Mouse (Mus musculus): Measurements from ENCODE around the gene Sox13.

Gene Sox13

DNA sequence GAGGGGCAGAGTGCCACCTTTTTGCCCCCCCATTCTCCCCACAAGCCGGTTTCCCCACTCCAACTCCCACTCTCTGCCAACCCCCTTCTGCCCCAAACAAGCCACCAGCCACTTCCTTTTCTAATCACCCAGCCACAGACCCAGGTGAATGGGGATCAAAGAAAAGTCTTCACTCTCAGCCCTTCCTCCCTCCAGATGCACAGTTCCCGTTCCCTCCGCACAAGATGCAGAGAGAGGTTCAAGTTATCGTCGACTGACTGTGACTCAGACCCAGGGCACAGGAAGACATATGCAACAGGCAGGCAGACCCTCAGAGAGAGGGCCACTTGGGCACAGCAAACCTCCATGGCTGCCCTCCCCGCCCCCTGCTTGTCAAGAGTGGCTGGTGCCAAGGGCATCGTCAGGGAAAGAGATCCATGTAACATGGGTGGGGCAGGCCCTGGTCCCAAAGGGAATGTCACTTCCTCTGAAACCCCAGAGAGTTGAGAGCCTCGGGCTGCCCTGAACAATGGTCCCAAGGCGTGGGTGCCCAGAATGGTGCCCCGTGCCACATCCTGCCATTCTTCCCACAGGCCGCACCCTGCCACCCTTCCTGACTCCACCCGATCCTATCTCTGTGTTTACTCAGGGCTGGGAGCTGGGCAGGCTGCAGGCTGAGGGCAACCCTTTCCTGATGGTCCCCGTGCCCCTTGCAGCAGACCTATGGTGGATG, 24.0 kb downstream of the Sox13 start:
- no peak for DNase-seq (ENCODE audit: low read depth, low spot score)

DNA sequence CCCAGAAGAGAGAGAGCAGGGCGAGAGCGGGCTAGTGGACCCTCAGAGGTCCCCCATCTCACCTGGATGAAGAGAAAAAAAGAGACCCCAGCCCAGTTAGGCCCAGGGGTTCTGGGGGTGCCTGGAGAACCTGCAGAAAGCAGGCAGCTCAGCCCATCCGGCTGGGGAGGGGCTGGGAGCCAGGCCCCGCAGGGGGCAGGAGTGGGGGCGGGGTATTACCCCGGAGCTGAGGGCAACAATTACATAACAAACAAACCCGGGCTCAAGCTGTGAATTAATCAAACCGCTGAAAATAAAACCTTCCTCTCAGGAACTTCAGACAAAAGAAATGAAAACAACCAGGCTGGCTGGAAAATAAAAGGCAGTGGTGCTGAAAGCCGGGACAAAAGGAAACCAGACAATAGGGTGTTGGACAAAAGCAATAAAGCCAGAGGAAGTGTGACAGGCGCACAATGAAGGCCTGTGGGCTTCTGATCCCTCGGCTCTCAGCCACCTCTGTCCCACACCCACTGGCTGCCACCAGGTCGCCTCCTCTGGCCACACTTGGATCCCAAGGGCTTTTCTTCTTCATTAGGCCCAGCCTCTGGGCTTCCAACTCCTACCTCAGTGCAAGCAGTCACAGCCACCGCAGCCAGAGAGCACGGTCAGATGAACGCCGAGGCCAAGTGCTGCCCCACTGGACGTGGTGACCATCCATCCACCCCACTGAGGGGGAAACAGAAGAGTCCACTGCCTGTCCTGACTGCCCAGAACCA, 26.5 kb downstream of the Sox13 start:
- DNase-seq (ENCODE audit: low read depth, low spot score), result no peak

DNA sequence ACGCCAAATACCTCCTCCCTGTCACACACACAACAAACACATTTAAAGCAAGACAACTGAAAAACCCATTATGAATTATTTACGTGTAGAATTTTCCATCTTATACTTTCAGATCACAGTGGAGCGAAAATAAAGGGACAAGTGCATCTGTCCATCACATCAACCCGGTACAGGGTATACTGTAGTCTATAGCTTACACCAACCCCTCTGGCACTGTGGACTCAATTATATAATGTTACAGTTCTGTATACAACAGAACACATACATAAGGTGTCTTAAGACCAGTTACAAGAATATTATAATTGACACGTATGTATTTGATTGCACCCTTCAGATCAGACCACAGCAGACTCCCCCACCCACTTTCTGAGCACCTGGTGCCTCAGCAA, 27.1 kb downstream of the Sox13 start:
- no peak for DNase-seq (ENCODE audit: low read depth, low spot score)

DNA sequence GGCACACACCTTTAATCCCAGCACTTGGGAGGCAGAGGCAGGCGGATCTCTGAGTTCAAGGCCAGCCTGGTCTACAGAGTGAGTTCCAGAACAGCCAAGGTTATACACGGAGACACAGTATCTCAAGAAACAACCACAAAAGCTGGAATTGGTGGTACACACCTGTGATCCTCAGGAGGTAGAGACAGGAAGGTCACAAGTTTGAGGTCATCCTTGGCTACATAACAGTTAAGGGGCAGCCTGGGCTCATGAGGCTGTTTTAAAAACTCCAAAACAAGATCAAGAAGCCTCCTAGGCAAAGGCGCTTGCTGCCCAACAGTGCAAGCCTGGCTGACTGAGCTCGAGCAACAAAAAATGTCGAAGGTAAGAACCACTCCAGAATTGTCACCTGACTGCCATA, 27.5 kb downstream of the Sox13 start:
- DNase-seq (ENCODE audit: low read depth, low spot score), result no peak

DNA sequence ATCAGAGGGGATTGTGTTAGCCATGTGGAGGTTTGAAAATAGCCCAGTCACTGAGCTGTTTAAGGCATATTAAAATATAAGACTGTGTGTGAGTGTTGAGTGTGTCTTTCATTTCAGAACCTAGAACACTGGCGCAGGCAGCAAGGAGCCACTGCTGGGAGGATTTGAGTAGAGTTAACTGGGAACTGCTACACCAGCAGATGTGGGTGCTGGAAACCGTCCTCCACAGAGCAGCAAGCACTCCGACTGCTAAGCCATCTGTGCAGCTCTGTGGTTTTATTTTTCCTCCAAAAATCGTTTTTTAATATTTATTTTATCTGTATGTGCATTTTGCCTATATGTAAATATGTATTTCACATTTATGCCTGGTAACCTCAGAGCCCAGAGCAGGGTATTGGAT, 29.5 kb downstream of the Sox13 start:
- DNase-seq (ENCODE audit: low read depth, low spot score), result no peak

DNA sequence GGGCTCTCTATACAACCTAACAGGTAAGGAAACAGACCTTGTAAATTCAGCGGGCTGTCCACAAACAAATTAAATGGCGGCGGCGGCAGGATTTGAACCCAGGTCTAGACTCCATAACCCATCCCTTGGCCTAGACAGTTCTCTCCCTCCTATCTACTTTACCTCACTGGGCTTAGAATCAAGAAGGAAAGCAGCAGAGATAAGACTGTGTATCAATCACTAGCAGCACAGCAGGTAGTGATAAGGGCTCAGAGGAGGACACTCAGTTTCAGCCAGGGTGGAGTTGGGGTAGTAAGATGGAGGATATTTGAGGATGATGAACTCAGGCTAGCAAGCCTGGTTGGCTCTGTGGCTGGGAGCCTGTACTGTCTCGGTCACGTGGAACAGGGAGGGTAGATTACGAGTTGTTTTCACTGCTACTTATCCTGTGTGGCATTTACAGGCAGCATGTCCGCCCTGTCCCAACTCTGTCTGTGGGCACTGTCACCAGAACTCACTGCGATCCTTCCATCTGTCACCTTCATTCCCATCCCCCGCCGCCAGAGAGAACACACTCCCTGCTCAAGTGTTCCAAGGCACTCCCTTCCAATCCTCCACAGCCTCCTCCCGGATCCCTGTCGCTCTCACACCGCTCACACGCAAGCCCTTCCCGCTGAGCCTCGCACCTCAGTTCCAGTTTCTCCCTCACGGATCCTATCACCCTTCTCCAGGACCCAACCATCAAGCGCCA, 36.5 kb downstream of the Sox13 start:
- DNase-seq (ENCODE audit: low read depth, low spot score), result no peak

DNA sequence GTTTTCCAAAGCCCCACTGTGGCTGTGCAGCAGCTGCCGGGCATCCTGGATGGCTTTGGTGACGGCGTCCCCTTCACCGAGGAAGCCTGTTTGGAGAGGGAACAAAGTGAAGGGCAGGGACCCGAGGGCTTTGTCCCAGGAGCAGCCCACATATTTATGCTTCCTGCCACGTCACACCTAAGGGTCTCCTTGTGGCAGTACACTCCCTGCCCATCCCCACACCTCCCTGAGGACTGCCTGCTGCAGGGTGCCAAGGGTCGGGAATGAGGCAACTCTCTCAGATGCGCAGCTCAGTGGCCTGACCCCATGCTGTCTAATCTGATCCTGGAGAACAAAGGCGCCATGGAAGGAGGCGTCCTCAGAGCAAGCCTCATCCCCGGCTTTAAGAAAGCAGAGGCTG, 38.0 kb downstream of the Sox13 start:
- DNase-seq (ENCODE audit: low read depth, low spot score), result no peak

DNA sequence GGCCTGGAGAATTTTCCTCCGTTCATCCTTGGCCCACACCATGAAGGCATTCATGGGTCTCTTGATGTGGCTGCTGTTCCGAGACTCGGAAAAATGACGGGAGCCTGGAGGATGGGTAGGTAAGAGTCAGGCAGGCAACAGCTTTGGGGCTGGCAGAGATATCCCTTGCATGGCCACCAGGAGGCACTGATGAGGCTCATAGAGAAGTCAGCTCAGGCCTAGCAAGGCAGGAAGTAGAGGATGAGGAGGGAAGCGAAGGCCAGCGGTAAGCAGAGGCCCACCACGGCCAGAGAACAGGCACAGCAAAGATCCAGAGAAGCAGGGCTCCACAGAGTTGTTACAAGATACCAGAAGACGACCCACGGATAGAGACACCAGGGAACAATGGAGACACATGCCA, 38.7 kb downstream of the Sox13 start:
- DNase-seq (ENCODE audit: low read depth, low spot score), result peak; percentile 54

DNA sequence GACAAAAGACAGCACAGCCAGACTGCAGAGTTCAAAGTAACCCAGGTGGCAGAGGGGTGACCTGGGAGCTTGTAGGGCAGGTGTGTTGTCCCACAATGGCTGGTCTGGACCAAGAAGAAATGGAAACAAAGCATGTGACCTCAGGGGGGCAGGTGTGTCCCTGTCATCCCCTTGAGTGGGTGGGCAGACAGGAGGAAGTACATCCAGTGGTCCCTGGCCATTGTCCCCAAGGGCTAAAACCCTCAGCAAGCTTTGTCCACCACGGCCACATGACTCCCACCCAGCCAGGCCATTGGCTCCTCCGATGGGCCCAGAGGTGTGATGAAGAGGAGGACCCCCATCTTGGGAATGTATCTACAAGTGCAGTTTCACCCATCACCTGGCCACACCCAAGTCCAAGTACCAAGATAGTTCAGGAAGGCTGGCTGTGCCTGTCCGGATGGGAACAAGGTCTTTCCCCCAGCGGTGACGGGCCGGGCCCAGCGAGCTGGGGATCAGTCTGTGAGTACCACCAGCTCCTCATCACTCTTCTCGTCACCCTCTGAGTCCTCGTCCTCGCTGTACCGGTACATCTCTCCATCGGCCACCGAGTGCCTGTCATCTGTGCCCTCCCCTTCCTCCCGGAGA, 40.9 kb downstream of the Sox13 start:
- DNase-seq (ENCODE audit: low read depth, low spot score), result no peak

DNA sequence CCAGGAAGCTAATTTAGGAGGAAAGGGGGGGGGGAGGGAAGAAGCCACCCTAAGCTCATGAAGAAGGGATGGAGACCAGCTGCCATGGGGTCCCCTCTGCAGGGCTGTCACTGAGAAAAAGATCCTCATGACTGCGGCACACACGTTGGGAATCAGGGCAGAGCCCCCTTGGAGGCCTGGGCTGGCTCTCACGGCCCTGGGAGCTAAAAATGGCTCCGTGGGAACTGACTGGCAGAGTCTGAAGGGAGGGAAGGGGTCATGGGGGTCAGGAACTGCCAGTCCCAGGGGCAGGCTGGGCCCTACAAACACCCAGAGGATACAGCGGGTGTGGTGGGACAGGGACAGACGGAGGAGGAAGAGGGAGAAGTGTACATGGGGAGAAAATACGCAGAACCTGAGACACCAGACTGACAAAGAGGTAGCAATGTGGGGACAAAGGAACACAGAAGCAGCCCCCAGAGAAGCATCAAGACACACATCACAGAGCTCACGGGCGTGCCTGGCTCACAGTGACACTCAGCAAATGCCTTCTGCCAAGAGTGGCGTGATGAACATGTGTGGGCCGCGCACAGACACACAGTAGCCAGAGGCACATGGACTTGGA, 41.5 kb downstream of the Sox13 start:
- DNase-seq (ENCODE audit: low read depth, low spot score), result no peak

DNA sequence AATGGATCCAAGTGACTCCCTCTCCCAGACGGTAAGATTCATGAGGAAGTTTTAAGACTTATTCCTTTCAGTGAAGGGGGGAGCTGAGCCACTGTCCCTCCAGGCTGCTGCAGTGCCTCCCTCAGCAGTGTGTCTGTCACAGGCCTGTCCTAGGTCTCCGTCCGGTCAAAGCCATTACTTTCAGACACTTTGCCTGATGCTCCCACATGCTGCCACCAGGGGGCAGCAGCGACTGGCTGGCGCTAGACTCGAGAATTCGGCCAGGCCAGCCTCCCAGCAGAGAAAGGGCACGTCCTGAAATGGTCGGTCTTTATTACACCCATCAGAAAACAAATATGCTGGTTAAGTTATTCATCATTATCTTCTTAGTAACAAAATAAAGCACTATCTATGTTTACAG, 42.2 kb downstream of the Sox13 start:
- peak; percentile 80 for DNase-seq (ENCODE audit: low read depth, low spot score)

DNA sequence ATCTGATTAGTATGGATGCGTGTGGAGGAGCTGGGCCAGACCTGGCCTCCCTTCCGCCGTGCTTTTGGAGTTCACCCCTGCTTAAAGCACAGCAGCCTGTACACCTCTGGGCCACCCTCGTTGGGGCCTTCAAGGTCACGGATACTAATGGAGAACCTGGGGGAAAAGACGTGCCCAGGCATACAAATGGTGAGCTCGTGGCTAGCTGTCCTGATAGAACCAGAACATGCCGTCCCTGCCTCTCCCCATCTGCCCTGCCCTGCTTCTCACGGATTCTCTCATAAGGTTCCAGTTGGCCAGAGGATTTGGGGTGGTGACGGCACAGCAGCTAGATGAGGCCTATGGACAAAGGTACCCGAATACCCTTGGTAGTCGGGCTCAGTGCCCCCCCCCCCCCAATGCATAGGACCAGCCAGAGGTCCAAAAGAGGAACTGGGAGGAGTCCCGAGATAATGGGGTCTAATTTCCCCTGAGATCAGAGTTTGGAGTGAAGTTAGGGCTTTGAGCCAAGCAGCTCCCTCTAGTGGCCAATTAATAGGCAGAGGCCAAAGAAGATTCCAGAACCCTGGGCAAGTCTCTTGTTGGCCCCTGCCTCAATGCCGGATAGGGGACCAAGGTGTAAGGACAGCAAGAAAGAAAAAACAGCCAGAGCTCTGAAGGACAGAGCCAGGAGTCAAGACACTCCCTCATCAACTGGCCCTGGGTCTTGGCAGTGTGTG, 43.7 kb downstream of the Sox13 start:
- no peak for DNase-seq (ENCODE audit: low read depth, low spot score)

DNA sequence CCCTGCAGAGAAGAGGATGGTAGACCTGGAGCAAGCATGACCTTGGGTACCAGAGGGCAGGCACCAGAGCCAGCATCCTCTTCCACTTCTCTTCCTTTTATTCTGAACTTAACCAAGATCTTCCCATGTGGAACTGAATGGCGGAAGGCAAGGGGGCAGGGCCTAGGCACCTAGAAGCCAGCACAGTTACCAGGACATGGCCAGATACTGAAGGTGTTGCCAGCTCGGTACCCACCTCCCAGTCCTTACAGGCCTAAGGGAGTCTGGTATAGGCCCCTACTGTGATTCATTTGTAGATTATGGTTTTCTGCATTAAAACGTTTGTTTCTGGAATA, 44.2 kb downstream of the Sox13 start:
- DNase-seq (ENCODE audit: low read depth, low spot score), result no peak

DNA sequence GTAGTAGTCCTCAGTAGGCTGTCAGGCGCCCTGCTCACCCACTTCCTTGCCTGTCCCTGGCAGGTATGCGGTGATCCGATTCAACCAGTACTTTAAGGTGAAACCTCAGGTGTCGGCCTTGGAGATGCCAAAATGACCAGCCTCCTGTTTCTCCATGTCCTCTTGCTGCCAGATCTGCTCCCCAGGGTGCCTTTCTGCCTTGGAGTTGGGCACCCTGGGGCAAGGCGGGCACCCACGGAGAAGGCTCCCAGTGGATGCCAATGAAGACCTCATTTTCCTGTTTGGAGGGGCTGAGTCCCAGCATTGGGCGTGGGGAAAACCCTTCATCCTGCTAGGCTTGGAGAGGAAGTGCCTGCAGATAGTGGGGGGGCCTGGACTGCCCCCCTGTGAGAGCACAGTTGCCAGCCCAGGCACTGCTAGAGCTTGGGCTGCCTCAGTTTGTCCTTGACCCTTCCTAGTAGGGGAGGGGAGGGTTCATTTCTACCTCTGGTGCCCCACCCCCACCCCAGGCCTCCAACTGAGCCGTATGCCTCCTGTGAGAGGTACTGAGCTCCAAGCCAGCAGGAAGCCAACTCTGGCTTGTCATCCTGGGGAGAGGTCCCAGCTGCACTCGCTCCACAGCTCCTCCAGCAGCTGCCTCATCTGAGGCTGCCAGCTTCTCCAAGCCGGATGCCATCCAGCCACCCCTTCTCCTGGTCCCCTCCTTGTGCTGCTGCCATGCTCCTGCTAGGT, 44.8 kb downstream of the Sox13 start:
- DNase-seq (ENCODE audit: low read depth, low spot score), result no peak

DNA sequence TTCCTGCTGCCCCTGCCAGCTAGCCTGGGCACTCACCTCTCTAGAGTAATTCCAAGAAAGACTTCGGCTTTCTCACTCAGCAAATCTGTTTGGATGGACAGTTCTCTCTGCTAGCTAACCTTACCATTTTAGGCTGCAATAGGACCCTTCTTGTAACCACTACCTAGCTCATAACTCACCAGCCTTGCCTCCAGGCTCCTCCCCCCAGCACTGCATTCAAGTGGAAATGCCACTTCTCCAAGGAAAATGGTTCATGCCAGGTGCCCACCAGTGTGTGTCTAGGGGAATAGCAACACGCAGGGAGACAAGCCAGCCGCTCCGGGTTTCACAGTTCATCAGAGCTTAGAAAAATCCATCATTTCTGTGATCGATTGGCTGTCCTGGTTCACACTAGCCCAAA, 46.6 kb downstream of the Sox13 start:
- DNase-seq (ENCODE audit: low read depth, low spot score), result no peak

DNA sequence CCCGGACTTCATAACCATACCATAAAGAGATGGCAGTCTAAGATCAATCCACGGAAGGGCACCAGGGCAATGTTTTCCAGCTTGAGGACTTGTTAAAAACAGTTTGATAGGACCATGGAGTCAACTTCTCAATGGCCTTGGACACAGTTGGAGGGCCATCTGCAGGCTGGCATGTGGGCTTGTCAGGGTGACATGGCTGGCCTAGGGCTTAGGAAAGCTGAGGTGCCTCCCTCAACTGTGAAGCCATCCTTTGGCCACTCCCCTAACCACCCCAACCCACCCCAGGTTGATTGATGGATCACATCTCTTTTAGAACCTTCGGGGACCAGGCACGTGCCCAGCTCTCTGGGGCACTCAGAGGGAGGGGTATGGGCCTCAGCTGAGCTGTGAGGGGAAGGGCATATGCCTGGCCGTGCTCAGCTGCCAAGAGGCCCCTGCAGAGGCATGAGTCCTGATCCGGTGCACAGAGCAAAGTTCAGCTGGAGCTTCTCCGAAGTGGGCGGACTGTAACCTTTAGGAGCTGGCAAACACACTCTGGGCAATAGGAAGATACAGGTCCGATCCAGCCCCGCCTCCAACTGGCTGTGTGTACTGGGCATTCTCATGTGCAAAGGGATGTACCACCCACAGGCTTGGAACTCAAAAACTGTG, 48.4 kb downstream of the Sox13 start:
- no peak for DNase-seq (ENCODE audit: low read depth, low spot score)

DNA sequence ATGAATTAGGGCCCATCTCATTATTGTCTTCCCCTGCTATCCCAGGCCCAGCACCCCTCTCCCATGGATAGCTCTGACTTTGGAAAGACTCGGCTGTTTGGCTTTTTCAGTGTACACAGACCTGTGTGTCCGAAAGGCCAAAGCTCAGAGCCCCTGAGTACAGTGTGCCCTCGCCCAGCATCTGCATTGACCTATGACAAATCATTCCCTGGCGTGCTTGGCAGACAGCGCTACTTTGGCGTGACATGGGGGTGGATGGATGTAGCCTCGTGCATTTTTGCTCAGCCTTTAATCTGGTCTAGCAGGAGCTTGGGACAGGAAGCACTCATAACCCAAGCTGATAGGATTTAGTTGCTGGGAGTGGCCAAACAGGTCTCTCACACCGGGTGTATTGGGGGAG, 52.1 kb downstream of the Sox13 start:
- DNase-seq (ENCODE audit: low read depth, low spot score), result no peak

DNA sequence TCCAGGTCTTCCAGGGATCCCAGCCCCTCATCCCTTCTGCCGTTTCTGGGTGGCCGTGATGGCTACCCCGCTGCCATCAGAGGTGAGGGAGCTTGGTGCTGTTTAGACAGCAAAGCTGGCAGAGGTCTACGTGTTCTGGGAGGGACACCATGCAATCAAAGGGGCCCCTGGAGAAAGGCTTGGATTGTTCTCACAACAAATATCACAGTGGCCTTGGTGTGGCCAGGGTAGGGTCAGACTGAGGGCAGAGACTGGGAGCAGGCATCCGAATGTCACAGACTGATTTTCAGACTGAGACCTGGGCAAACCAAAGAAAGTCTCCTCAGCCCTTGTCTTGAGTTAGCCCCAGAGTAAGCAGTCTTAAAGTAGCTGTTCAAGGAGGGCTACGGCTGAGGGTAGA, 52.7 kb downstream of the Sox13 start:
- no peak for DNase-seq (ENCODE audit: low read depth, low spot score)

DNA sequence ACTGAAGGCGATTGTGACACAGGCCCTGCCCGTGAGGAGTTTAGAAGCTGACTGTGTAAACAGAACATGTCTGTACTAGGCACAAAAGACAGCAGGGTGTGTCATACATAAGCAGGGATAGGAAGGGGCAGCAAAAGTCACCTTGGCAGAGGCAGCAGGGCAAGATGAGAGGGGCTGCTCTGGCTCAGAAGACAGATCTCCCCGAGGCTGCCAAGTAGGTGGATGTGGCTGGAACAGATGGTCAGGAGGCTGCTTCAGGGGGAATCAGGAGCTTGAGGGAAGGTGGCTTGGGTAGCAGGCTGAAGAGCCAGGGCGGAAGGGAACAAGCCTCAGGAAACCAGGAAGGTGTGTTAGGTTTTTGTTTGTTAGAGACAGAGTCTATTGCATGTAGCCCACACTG, 53.8 kb downstream of the Sox13 start:
- DNase-seq (ENCODE audit: low read depth, low spot score), result no peak

DNA sequence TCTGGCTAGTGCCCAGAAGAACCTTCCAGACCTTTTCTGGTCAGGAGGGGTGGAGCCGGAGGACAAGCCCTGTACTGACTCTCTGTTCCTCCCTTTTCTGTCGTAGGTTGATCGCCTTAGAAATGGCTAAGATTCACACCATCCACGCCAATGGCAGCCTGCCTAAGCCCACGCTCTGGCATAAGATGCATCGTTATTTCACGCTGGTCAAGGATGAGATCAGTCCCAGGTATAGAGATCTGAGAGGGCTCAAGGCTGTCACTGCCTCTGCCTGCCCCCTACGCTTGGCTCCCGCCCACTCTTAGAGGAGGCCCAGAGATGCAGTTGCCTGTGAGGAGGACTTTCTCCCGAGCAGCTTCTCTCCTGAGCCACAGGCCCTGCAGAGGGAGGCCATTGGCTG, 55.5 kb downstream of the Sox13 start:
- no peak for DNase-seq (ENCODE audit: low read depth, low spot score)
